Mouse (Mus musculus): ENCODE data around the gene Gtf3c5. TPM values are rescaled to one million over a fixed set of nuclear protein-coding genes. Genes with fewer than 3 reads are reported as not detected.

Gtf3c5 gene
- total RNA-seq, 2 experiments from 2014 or later, result 9.3 to 10.2 TPM

Small RNA genes within 50 kb of the gene (microRNA-seq; reads per million reads assigned to microRNA genes)
- gene Gm22824, result 0 reads per million in 2 experiments

Other genes starting within 250 kb of the Gtf3c5 start
- 1 to 10 TPM; 4.4 to 4.8 TPM for gene Ppp1r26, start 137.0 kb downstream of the Gtf3c5 start, total RNA-seq (2021)
- under 1 TPM in 1 of 2 experiments, not detected in 1; 0.82 TPM for gene 1700007K13Rik, start 117.4 kb downstream of the Gtf3c5 start, total RNA-seq (2021)
- gene Mrps2, start 115.7 kb downstream of the Gtf3c5 start, total RNA-seq (2021), result 10 to 100 TPM; 42.6 to 43.7 TPM
- 1 to 10 TPM; 2.4 to 2.7 TPM for gene Gbgt1, start 86.9 kb downstream of the Gtf3c5 start, total RNA-seq (2021)
- gene Gm10134, start 77.7 kb downstream of the Gtf3c5 start, total RNA-seq (2021), result 1 to 10 TPM; 1.1 to 1.2 TPM
- gene Ralgds, start 70.6 kb downstream of the Gtf3c5 start, total RNA-seq (2021), result 10 to 100 TPM in 1 of 2 experiments, 1 to 10 TPM in 1; 8.7 to 11.5 TPM
- not detected for gene Cel, start 20.3 kb downstream of the Gtf3c5 start, total RNA-seq (2021)
- not detected for gene Gfi1b, start 38.2 kb upstream of the Gtf3c5 start, total RNA-seq (2021)
- 10 to 100 TPM; 26.6 to 28.4 TPM for gene Tsc1, start 57.5 kb upstream of the Gtf3c5 start, total RNA-seq (2021)
- gene Spaca9, start 116.0 kb upstream of the Gtf3c5 start, total RNA-seq (2021), result not detected
- not detected for gene Ak8, start 116.4 kb upstream of the Gtf3c5 start, total RNA-seq (2021)

Measured in heart, adult 18-20 months (tissue).